Mouse (Mus musculus): ENCODE data around the gene Tnnt1.

Gene Tnnt1

DNA sequence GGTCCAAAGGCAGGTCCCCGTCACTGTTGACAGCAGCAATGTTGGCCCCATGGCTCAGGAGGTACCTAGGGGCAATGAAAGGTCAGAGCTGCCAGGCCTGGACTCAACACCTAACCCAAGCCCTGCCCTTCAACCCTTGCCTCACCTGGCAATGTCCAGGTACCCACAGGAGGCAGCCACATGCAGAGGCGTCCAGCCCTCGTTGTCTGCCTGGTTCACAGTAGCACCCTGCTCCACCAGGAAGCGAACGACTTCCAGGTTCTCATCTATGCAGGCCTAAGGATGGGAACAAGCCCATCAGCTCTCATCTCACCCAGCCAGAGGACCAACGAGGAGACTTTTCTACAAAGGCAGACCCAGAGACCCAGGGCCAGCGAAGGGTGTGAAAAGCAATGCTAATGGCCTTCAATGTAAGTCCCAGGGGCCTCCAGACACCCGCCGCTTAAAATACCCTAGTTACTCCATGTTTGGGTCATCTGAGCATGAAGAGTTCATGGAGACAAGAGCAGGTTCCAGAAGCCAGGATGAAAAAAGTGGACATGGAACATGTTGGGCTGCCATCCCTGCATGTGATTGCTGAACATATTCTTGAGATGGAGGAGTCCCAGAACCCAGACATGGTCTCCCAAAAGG, 18.8 kb downstream of the Tnnt1 start:
- DNase-seq (ENCODE audit: low spot score) = no peak

- no peak for DNase-seq (ENCODE audit: low spot score)
Measured at GRCm38 (mm10) chr7:4496468-4496867, 19.7 kb downstream of the Tnnt1 start.

- DNase-seq (ENCODE audit: low spot score) = no peak
Measured at GRCm38 (mm10) chr7:4493991-4494390, 22.2 kb downstream of the Tnnt1 start.

DNA sequence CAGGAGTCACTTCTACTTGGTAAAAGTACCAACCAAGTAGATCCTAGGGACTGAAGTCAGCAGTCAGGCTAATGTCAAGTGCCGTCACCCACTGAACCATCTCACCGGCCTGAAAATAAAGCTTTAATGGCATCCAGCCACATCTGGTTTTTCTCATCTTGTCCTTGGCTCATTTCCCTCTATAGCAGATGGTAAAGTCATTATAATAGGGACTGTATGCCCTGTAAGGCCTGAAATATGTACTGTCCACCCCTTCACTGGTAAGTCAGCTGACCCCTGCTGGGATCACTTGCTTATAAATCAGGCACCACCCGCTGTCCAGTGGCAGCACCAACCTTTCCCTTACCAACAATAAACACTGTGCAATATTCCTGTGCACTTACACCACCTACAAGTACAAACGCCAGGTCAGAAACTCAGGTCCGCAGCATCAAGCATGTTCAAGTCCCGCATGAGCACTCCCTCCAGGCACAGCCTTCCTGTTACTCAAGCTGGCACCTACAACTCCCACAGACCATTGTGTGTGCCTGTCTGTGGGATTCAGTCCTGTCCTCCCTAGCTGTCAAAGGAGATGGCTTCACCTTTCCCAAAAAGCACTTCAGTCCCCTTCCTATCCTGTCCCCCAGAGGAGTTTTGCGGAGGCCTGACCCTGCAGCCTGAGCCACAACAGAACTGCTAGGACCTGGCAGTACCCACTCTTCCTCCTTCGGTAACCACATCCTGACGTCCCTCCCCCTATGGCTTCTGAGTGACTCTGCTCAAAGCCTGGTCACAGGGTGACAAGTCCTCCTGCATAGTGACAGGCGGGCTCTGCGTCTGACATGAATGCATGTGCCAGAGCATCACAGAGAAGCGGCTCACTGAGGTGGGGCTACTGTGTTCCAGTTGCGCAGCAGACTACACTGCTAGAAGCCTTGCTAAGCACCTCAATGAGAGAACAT, 23.6 kb downstream of the Tnnt1 start:
- no peak for DNase-seq (ENCODE audit: low spot score)

DNA sequence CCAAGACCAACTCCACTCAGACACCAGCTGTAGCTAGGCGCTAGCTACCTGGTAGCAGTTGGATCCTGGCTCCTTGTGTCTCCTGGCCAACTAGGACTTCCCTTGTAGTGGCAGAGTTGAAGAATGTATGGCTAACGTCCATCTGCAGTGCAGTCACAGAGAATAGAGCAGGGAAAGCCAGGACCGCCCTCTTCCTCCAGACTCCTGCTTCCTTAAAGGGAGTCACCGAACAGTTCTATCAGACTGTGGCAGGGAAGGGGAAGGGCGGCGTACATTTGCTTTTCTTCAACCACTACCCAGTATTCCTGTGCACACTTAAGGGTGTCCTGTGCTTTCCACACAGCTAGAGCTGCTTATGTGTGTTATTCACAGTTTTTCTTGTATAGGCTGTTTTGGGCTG, 24.9 kb downstream of the Tnnt1 start:
- DNase-seq (ENCODE audit: low spot score) = no peak

GRCm38 (mm10) chr7:4482281-4482680, 33.9 kb downstream of the Tnnt1 start:
- DNase-seq (ENCODE audit: low spot score) = no peak

- no peak for DNase-seq (ENCODE audit: low spot score)
Measured at GRCm38 (mm10) chr7:4479674-4480073, 36.5 kb downstream of the Tnnt1 start.

GRCm38 (mm10) chr7:4478796-4479291, 37.3 kb downstream of the Tnnt1 start:
- no peak for DNase-seq (ENCODE audit: low spot score)

DNA sequence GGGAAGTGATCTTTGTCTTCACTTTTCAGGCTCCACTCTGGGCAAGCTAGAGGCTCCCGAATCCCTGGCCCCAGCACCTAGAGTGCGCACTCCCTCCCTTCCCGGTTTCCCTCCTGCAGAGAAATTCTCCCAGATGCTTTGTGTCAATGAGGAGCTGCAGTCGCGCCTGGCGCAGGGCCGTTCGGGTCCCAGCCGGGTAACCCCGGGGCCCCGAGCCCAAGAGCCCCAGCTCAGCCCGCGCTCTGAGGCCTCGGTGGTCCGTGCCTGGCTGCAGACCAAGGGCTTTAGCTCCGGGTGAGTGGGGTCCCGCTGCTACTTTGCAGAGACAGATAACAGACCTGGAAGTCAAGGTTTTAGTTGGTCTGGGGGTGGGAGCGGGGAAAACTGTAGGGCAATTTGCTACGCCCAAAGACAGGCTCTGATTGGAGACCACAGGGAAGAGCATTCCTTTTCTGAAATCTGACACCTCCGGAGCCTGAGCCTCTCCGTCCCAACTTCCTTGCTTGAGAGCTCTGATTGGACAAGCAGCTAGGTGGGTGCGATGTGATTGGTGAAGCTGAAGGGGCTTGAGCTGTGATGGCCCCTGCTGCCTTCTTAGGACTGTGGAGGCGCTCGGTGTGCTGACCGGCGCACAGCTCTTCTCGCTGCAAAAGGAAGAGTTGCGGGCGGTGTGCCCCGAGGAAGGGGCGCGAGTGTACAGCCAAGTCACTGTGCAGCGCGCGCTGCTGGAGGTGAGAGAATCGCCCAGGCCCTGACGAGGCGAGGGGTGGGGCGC, 38.0 kb downstream of the Tnnt1 start:
- no peak for DNase-seq (ENCODE audit: low spot score)

DNA sequence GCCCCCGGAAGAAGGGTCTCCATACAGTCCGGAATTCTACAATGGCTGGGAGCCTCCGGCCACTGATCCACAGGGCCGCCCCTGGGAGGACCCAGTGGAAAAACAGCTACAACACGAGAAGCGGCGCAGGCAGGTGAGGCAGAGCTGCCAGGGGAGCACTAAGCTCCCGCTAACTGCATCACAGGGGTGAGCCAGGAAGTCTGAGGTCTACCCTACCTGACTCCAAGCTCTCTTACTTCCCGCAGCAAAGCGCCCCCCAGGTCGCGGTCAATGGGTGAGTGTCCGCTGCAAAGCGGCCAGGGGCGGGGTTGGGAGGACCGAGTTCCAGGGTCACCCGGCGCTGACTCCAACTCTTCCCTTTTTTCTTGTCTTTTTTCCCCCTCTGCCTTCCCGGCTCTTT, 42.2 kb downstream of the Tnnt1 start:
- no peak for DNase-seq (ENCODE audit: low spot score)

GRCm38 (mm10) chr7:4471179-4471555, 45.0 kb downstream of the Tnnt1 start:
- no peak for DNase-seq (ENCODE audit: low spot score)

- no peak for DNase-seq (ENCODE audit: low spot score)
Measured at GRCm38 (mm10) chr7:4470275-4471178, 45.7 kb downstream of the Tnnt1 start.

- DNase-seq (ENCODE audit: low spot score) = no peak
Measured at GRCm38 (mm10) chr7:4467801-4468200, 48.4 kb downstream of the Tnnt1 start.

- DNase-seq (ENCODE audit: low spot score) = no peak
Measured at GRCm38 (mm10) chr7:4464194-4464824, 51.9 kb downstream of the Tnnt1 start.

DNA sequence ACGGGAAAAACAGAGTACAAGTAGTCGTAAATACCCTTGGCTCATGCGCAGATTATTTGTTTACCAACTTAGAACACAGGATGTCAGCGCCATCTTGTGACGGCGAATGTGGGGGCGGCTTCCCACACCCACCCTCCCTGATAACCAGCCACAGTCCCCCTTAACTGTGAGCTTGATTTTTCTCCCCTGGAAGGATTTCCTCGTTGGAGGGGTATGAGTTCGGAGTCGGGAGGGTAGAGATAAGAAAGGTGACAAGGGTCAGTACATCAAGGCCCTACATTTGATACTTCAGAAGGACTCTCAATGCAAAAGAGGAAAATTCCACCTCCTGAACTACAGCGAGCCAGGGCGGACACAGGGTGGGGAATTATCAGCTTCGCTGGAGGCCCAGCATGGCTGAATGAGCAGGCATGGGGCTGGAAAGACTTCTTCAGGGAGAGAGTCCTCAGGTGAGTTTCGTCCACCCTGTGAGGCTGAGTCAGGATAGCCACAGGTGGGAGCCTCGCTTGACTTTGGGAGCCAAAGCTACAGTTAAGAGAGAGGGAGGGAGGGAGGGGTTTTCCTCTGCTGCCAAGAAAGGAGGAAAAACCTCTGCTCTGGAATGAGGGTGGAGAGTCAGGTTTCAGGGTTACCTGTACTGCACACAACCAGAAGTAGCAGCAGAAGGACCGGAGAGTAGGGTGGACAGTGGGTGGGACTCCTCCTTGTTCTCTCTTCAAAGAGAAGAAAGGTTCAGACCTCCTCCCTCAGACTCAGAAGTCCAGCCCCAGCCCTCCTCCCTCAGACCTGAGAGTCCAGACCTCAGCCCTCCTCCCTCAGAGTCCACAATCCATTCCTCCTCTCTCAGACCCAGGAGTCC, 55.4 kb downstream of the Tnnt1 start, which contains the start of gene Eps8l1:
Gene Eps8l1 (plus strand): TSS at position 99 of the 859 bp plus-strand sequence.
- DNase-seq (ENCODE audit: low spot score) = no peak
